7 mouse cellular contexts compared by ENCODE assay signal in the genomic region with DNA sequence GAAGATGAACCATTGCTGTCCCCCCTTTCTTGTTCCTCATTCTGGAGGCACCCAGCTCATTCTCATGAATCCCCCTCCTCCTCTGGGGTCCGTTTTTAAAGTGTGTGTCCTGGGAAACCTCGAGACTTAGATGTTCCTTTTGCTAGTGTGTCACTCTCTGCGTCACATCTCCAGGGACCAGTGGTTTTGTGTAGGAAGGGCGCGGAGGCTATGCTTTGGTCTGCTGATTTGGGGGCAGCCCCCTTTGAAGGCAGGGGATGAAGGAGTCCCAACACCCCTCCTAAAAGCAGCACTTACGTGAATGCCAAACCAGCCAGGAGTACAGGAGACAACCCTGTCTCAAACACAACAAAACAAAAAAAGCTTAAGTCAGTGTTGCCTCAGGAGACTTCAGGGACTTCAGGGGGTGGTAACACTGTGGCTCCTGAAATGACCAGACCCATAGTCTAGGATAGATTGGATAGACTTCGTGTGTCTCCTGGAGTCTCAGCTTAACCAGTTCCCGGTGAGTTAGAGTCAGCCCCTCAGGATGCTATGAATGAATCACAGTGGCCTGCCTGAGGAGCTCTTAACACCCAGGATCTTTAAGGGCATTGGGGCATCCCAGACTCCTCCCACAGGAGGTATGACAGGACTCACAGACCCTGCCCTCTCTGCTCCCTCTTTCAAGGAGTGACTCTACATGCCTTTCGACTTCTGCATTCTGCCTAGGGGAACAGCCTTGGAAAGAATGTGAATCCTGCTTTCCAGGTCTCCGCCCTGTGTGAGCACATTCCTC. TPM values are rescaled to one million over a fixed set of nuclear protein-coding genes. Genes with fewer than 3 reads are reported as not detected.
DNase-seq lines count a peak whose midpoint lies in the region; ATAC-seq lines count a peak whose summit lies in the region.

No protein-coding gene starts in this region.

- DNase-seq in T-cell, adult 2 months (ENCODE audit: low spot score) = peak; percentile 53
- DNase-seq in cerebellum, postnatal 36 days = peak; percentile 51 to 66
- DNase-seq in gonadal fat pad, adult 2 months (ENCODE audit: low read depth) = peak; percentile 99
- DNase-seq in kidney, adult 11 months = peak; percentile 93
- DNase-seq in ovary, adult 18-20 months (ENCODE audit: low spot score) = peak; percentile 55
- no peak for DNase-seq in layer of hippocampus, postnatal 25 days (ENCODE audit: extremely low spot score in 1 of 2, low spot score in 1 of 2)

- H3K9me3 ChIP-seq in lung, embryonic 16.5 days (ENCODE audit: control insufficient read depth, low read length) = no peaks in the 10 kb centered on the region

- WGBS in lung, embryonic 16.5 days = 3% methylated on average over 10 of the region's 10 CpGs

- H3K9ac ChIP-seq in lung, embryonic 16.5 days (ENCODE audit: low read length) = peak overlapping the region; percentile 77

- H3K27ac ChIP-seq in lung, embryonic 16.5 days (ENCODE audit: low read length) = peak overlapping the region; percentile 97

- peaks cover 30% of the 10 kb centered on the region for H3K4me1 ChIP-seq in lung, embryonic 16.5 days (replicated peaks; ENCODE audit: control insufficient read depth, insufficient read depth, low read length)

- ATAC-seq in lung, embryonic 16.5 days (ENCODE audit: low read depth) = peak; percentile 72

- no peaks in the 10 kb centered on the region for H3K27me3 ChIP-seq in lung, embryonic 16.5 days (ENCODE audit: control insufficient read depth, insufficient read depth, low read depth, low read length)

- peak overlapping the region; percentile 98 for H3K4me2 ChIP-seq in lung, embryonic 16.5 days (ENCODE audit: low read depth, low read length)

- peaks cover 21% of the 10 kb centered on the region for H3K36me3 ChIP-seq in lung, embryonic 16.5 days (ENCODE audit: control insufficient read depth, insufficient read depth, low read length)

- H3K4me3 ChIP-seq in lung, embryonic 16.5 days (ENCODE audit: low read length) = peak overlapping the region; percentile 84

RNA-seq across cellular contexts. Expression of a gene that starts 1.3 kb away (rescaled TPM):
- 156 and 198 TPM in 2 replicates for polyA plus RNA-seq in gonadal fat pad, adult 2 months (2012; rRNA removed)
- 77.9 and 81.6 TPM in 2 replicates for polyA plus RNA-seq in lung, embryonic 16.5 days (2015; fragmentation: Nextera tagmentation; extraction: Ambion mirVana)
- 10 to 100 TPM; 84.9 to 88.6 TPM for total RNA-seq in layer of hippocampus, postnatal 25 days (2021)

RNA-seq across cellular contexts. Expression of a gene that starts 28.4 kb away (rescaled TPM):
- 16.2 and 16.6 TPM in 2 replicates for polyA plus RNA-seq in gonadal fat pad, adult 2 months (2012; rRNA removed)
- 1.1 and 1.7 TPM in 2 replicates for polyA plus RNA-seq in lung, embryonic 16.5 days (2015; fragmentation: Nextera tagmentation; extraction: Ambion mirVana)
- total RNA-seq in layer of hippocampus, postnatal 25 days (2021) = 1 to 10 TPM; 3.9 to 4.6 TPM

RNA-seq across cellular contexts. Expression of a gene that starts 36.4 kb away (rescaled TPM):
- polyA plus RNA-seq in gonadal fat pad, adult 2 months (2012; rRNA removed) = 23.4 and 25.0 TPM in 2 replicates
- 10.3 and 12.6 TPM in 2 replicates for polyA plus RNA-seq in lung, embryonic 16.5 days (2015; fragmentation: Nextera tagmentation; extraction: Ambion mirVana)
- total RNA-seq in layer of hippocampus, postnatal 25 days (2021) = 10 to 100 TPM; 31.1 to 38.3 TPM

RNA-seq across cellular contexts. Expression of a gene that starts 42.2 kb away (rescaled TPM):
- polyA plus RNA-seq in gonadal fat pad, adult 2 months (2012; rRNA removed) = 54.3 and 61.5 TPM in 2 replicates
- 17.8 and 20.2 TPM in 2 replicates for polyA plus RNA-seq in lung, embryonic 16.5 days (2015; fragmentation: Nextera tagmentation; extraction: Ambion mirVana)
- 100 to 1,000 TPM; 137 to 146 TPM for total RNA-seq in layer of hippocampus, postnatal 25 days (2021)

RNA-seq across cellular contexts. Expression of a gene that starts 51.7 kb away (rescaled TPM):
- 1.7 and 2.8 TPM in 2 replicates for polyA plus RNA-seq in gonadal fat pad, adult 2 months (2012; rRNA removed)
- polyA plus RNA-seq in lung, embryonic 16.5 days (2015; fragmentation: Nextera tagmentation; extraction: Ambion mirVana) = 0.63 and 0.88 TPM in 2 replicates
- total RNA-seq in layer of hippocampus, postnatal 25 days (2021) = not detected

Comparison
In these comparisons a context has a peak if more than half of its experiments do, and no peak if none do; other contexts are left out.
1. DNase-seq: peak in T-cell, adult 2 months (single experiment), cerebellum, postnatal 36 days (2 of 2), gonadal fat pad, adult 2 months (single experiment), kidney, adult 11 months (single experiment) and ovary, adult 18-20 months (single experiment); none in layer of hippocampus, postnatal 25 days (0 of 2).